Mouse (Mus musculus) bone marrow macrophage, adult 2 months (primary cell): ENCODE data around the gene Gm13283.
"Not testable (repeated sequence)": the region's sequence is repeated elsewhere in the genome, so short reads cannot be mapped to it uniquely, and the experiment has no call there.

Experiments
- CTCF ChIP-seq: IDR thresholded peaks from 2 replicates; pipeline ENCODE4 v1.5.1; 2012; ENCODE audit warnings: low read depth, mild to moderate bottlenecking, low read length, moderate library complexity
- POLR2A ChIP-seq: IDR thresholded peaks from 2 replicates; pipeline ENCODE4 v1.6.1; 2012; ENCODE audit warnings: mild to moderate bottlenecking, low read depth, low read length, borderline replicate concordance

DNA sequence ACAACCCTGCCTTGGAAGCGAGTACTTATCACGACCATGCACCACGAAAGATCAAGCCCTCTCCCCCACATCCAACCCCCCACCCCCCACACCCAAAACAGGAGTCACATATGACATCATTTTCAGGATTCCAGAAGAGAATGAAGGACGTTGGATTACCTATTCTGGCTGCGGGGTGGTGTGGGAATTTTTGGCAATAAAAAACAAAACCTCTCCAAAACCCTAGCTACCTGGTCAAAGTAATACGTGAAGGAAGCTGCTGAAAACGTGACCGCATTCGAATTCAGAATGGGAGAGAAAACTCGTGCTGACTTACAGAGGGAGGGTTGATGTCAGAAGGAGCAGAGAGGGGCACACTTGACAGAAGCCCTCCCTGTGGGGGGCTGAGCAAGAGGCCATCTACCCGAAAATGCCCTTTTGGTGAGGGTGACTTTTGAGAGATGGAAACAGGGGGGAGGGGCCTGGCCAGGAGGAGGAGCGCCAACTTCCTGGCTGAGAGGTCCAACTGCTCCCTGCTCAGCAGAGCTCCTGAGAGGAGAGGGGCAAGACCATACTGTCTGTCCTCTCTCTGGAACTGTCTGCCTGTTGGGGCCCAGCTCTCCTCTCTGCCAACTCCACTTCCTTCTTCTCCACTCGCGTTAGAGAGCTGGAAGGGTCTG lies at the start of gene Gm13283:
- TF ChIP-seq POLR2A, CTCF: not testable (repeated sequence)
